Mouse (Mus musculus) heart, adult 2 months (tissue): ENCODE results near the gene Spg21.

Experiments
- CTCF ChIP-seq: fragments of 200-600 bp; IDR thresholded peaks from 2 replicates; pipeline ENCODE4 v1.8.1; 2022; ENCODE audit warnings: antibody characterized with exemption, mild to moderate bottlenecking, moderate library complexity
- POLR2A ChIP-seq: fragments of 200-500 bp; IDR thresholded peaks from 2 replicates; pipeline ENCODE4 v1.6.1; 2011; ENCODE audit warnings: mild to moderate bottlenecking, low read depth, low read length, control low read depth; ENCODE audit not compliant: insufficient read depth

GRCm38 (mm10) chr9:65422760-65423501, 37.8 kb upstream of the Spg21 start, which contains the start of gene Slc51b:
- TF ChIP-seq CTCF: no peak
- TF ChIP-seq POLR2A: no peak
